Mouse (Mus musculus) liver, embryonic 14.5 days (tissue): Measurements from ENCODE around the gene Prr14l. TPM values are rescaled to one million over a fixed set of nuclear protein-coding genes. Genes with fewer than 3 reads are reported as not detected.
A peak's percentile ranks its signal among the peaks of the same experiment; 100 is the strongest.
"Not testable (repeated sequence)": the region's sequence is repeated elsewhere in the genome, so short reads cannot be mapped to it uniquely, and the experiment has no call there.

Experiments used
- ATAC-seq: fragments of 200-750 bp; cut with Nextera tagmentation; 2 replicates; pipeline ENCODE4 v1.8.0; 2017; ENCODE audit warnings: moderate number of reproducible peaks, mild to moderate bottlenecking, moderate library complexity; ENCODE audit not compliant: insufficient read depth
- DNase-seq, 3 experiments: peaks; one replicate each; pipeline ENCODE4 v3.0.0-alpha.2; 2012 to 2013; ENCODE audit warnings: low read depth in 3 of 3, low spot score in 3 of 3
- H3K27ac ChIP-seq: fragments of 300-500 bp; sonication (generic); 2 replicates; pipeline ENCODE4 v1.5.1; 2014; ENCODE audit warnings: moderate library complexity, mild to moderate bottlenecking, control low read depth, inconsistent platforms
- H3K27me3 ChIP-seq: fragments of 300-500 bp; sonication (generic); 2 replicates; pipeline ENCODE4 v1.6.1; 2014; ENCODE audit warnings: mild to moderate bottlenecking, low read length, moderate library complexity; ENCODE audit not compliant: control insufficient read depth, insufficient read depth
- H3K36me3 ChIP-seq: fragments of 300-500 bp; sonication (generic); replicated peaks from 2 replicates; pipeline ENCODE4 v1.6.1; 2014; ENCODE audit warnings: low read depth; ENCODE audit not compliant: control insufficient read depth, insufficient read depth
- H3K4me1 ChIP-seq, 2 experiments: fragments of 200-500 bp in 1 of 2; fragments of 300-500 bp in 1 of 2; sonication (generic) in 1 of 2; replicated peaks; 2 replicates each; pipeline ENCODE4 v1.6.1; 2012 to 2014; ENCODE audit warnings: antibody characterized with exemption in 1 of 2, inconsistent platforms in 1 of 2, low read length in 1 of 2; ENCODE audit not compliant: control insufficient read depth in 2 of 2, insufficient read depth in 2 of 2
- H3K4me2 ChIP-seq: fragments of 300-500 bp; sonication (generic); 2 replicates; pipeline ENCODE4 v1.6.1; 2014; ENCODE audit warnings: low read depth, mild to moderate bottlenecking, control low read depth, moderate library complexity
- H3K4me3 ChIP-seq, 2 experiments: fragments of 200-500 bp in 1 of 2; fragments of 300-500 bp in 1 of 2; sonication (generic) in 1 of 2; 2 replicates each; pipeline ENCODE4 v1.5.1; 2012 to 2014; ENCODE audit warnings: low read depth in 2 of 2, low read length in 2 of 2, mild to moderate bottlenecking in 2 of 2, control low read depth in 1 of 2, inconsistent platforms in 1 of 2, moderate library complexity in 1 of 2; ENCODE audit not compliant: insufficient read depth in 1 of 2
- H3K9ac ChIP-seq: fragments of 300-500 bp; sonication (generic); replicated peaks from 2 replicates; pipeline ENCODE4 v1.6.1; 2014; ENCODE audit warnings: mild to moderate bottlenecking, control low read depth, moderate library complexity
- H3K9me3 ChIP-seq: fragments of 300-500 bp; sonication (generic); 2 replicates; pipeline ENCODE4 v1.6.1; 2016; ENCODE audit warnings: low read length, mixed read lengths; ENCODE audit not compliant: control insufficient read depth
- CTCF ChIP-seq: IDR thresholded peaks from 2 replicates; pipeline ENCODE4 v1.5.1; 2016; ENCODE audit warnings: antibody characterized with exemption, low read depth, control low read depth
- EP300 ChIP-seq: IDR thresholded peaks from 2 replicates; pipeline ENCODE4 v1.6.1; 2016; ENCODE audit warnings: antibody characterized with exemption, low read depth
- WGBS: fragments of 180-500 bp; shearing (Covaris S2); extraction: QIAGEN DNeasy Blood & Tissue Kit; methylation state at CpG from one replicate; pipeline ENCODE4 v1.1.7; 2014; ENCODE audit not compliant: insufficient replicate concordance; 5-methylcytosine and 5-hydroxymethylcytosine counted together
- polyA plus RNA-seq, 2 experiments: library from polyadenylated mRNA; depleted of rRNA in 1 of 2; stranded (reverse) in 1 of 2; unstranded in 1 of 2; fragments of >200 nt; fragmentation: Nextera tagmentation in 1 of 2; extraction: Ambion mirVana in 1 of 2; gene quantifications; 2 replicates each; pipeline versions ENCODE4 v1.2.1 to v1.2.3; 2012 to 2014

The Prr14l gene
- polyA plus RNA-seq, 2 experiments = 4.2 to 6.5 TPM

DNA sequence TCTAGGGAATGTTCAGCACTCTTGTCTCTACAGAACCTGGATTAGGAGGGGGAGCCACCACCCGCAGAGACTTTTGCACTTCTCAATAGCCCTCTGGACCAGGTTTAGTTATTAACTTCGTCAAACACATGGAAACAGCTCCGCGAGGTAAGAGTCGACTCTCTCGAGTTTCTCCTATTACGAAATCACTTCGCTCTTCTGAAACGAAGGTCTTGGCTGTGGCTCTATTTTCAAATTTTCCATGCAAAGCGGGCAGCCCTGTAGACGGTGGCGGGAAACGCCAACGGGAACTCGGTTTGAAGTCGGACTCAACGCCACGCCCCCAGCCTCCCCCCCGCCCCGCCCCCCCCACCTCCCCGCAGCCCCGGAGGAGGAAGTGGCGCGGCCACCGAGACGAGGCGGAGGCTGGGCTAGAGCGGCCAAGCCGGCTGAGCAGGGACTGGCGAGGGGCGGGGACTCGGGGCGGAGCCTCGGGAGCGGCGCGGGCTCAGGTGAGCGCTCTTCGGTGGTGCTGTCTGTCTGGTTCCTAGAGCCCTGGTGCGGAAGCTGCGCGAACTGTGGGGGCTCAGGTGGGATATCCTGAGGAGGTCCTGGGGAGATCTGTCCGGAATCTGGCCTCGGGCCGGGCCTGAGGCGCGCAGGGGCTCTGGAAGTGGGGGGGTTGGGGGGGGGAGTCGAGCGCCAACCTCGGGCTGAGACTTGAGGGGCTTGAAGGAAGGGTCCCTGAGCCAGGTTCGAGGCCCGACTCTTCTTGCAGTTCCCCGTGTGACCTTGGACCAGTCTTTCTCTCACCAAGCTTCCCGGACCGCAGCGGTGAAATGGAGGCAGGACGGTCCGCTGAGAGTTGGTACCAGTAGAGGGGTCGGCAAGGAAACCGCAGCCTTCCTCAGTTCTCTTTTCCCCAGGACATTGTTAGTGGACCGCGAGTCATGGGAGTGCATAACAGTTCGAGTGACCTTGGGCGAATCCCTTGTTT, 9.5 kb upstream of the Prr14l start, which contains the start of gene Depdc5:
Gene Depdc5 (plus strand): TSS at position 449 of the 976 bp plus-strand sequence.
- Histone ChIP-seq H3K9ac (peak within 1 kb of the TSS; percentile 80), H3K27me3 (no peaks in the 10 kb centered on the region), H3K4me1 (peaks cover 14 to 18% of the 10 kb centered on the region in 2 experiments), H3K36me3 (peaks cover 6% of the 10 kb centered on the region; the same call in 1 of the 2 replicates), H3K4me2 (peak within 1 kb of the TSS; percentile 83), H3K9me3 (no peaks in the 10 kb centered on the region), H3K4me3 (peak within 1 kb of the TSS; percentile 74 to 97), H3K27ac (peak within 1 kb of the TSS; percentile 78)
- TF ChIP-seq EP300 (no peak), CTCF (no peak)
- ATAC-seq = peak; percentile 99
- DNase-seq = peak; percentile 83 to 86 (median 86)
- under 1% methylated on average over 64 of the region's 64 CpGs for WGBS

- 0 out of 2 replicates have a peak overlapping the region, but pooled peaks have one; percentile 18 for H3K9ac ChIP-seq
- no peaks in the 10 kb centered on the region for H3K36me3 ChIP-seq
- H3K9me3 ChIP-seq = no peaks in the 10 kb centered on the region
- peak overlapping the region in 1 of 2 experiments; percentile 74; a peak in 2 of 4 replicates for H3K4me3 ChIP-seq
- DNase-seq = no peak
- peak overlapping the region; percentile 78 for H3K27ac ChIP-seq
- peak overlapping the region; percentile 83 for H3K4me2 ChIP-seq
- WGBS = 55% methylated on average over 6 of the region's 6 CpGs
- peaks cover 14 to 20% of the 10 kb centered on the region in 2 experiments for H3K4me1 ChIP-seq
- H3K27me3 ChIP-seq = no peaks in the 10 kb centered on the region
- ATAC-seq = no peak
- TF ChIP-seq CTCF (no peak), EP300 (no peak)
Observed at GRCm38 (mm10) chr5:32862469-32863132, 8.5 kb upstream of the Prr14l start.

DNA sequence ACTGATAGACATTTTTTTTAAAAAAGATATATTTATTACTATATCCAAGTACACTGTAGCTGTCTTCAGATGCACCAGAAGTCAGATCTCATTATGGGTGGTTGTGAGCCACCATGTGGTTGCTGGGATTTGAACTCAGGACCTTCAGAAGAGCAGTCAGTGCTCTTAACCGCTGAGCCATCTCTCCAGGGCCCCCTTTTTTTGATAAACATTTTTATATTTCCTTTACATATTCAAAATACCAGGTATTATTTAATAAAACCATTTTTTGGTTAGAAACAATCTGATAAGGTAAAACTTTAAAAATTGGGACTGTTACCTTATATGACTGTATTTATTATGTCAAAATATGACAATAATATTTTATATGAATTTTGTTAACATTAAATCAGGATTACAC, 7.0 kb upstream of the Prr14l start:
- no peak overlapping the region for H3K4me3 ChIP-seq
- H3K27me3 ChIP-seq = no peaks in the 10 kb centered on the region
- H3K27ac ChIP-seq = no peak overlapping the region
- DNase-seq = no peak
- ATAC-seq = no peak
- H3K9me3 ChIP-seq = no peaks in the 10 kb centered on the region
- no peak overlapping the region for H3K9ac ChIP-seq
- H3K36me3 ChIP-seq = no peaks in the 10 kb centered on the region
- WGBS = 86% methylated on average over 1 of the region's 1 CpGs
- no peak overlapping the region for H3K4me2 ChIP-seq
- TF ChIP-seq CTCF = no peak
- TF ChIP-seq EP300 = no peak
- H3K4me1 ChIP-seq = peaks cover 14 to 21% of the 10 kb centered on the region in 2 experiments

GRCm38 (mm10) chr5:32857781-32858220, 3.7 kb upstream of the Prr14l start:
- H3K27ac ChIP-seq = no peak overlapping the region

GRCm38 (mm10) chr5:32855274-32855673, 1.2 kb upstream of the Prr14l start:
- WGBS = 79% methylated on average over 2 of the region's 3 CpGs
- not testable (repeated sequence) for H3K4me3 ChIP-seq, H3K4me2 ChIP-seq, H3K27ac ChIP-seq, H3K36me3 ChIP-seq, H3K9ac ChIP-seq, ATAC-seq, DNase-seq, H3K9me3 ChIP-seq, H3K27me3 ChIP-seq
- H3K4me1 ChIP-seq = peaks cover 24 to 30% of the 10 kb centered on the region in 2 experiments

More at GRCm38 (mm10) chr5:32857781-32858220, 3.7 kb upstream of the Prr14l start:
- peak overlapping the region; percentile 72 for H3K4me2 ChIP-seq
- H3K27me3 ChIP-seq = no peaks in the 10 kb centered on the region
- WGBS = 5% methylated on average over 6 of the region's 6 CpGs
- peak in 2 of 3 experiments; percentile 17 to 42 for DNase-seq
- no peaks in the 10 kb centered on the region for H3K36me3 ChIP-seq
- H3K9ac ChIP-seq = peak overlapping the region; percentile 45
- peak overlapping the region; percentile 57 to 61 for H3K4me3 ChIP-seq
- ATAC-seq = no peak
- no peaks in the 10 kb centered on the region for H3K9me3 ChIP-seq
- H3K4me1 ChIP-seq = peaks cover 14 to 24% of the 10 kb centered on the region in 2 experiments
- TF ChIP-seq CTCF = peak; percentile 5; the same call in 1 of the 2 replicates
- TF ChIP-seq EP300 = no peak
